Mouse (Mus musculus): ENCODE measurements around the gene Gabrb3. TPM values are rescaled to one million over a fixed set of nuclear protein-coding genes. Genes with fewer than 3 reads are reported as not detected.
"Not testable (repeated sequence)": the region's sequence is repeated elsewhere in the genome, so short reads cannot be mapped to it uniquely, and the experiment has no call there.

The Gabrb3 gene
- polyA plus RNA-seq, 1 experiment from 2014 or later, result 14.2 TPM

DNA sequence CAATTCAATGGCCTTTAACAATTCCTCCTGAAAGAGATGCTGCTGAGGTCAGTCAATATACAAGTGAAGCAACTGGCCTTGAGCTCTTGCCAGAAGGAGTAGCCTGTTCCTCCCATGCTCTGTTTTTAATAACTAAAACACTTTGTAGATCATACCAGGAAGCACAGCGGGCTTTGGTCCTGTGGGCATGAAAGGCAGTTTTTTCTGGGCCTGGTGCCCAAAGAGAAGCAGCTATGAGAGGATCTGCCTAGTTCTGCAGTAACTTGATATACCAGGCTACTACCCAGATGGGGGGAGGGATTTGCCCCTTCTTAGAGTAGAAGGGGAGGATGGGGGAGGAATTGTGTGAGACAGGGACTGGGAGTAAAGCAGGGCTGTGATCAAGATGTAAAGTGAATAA is 284.1 kb downstream of the Gabrb3 start:
- H3K9me3 ChIP-seq (ENCODE audit: control insufficient read depth, low read length), result no peaks in the 10 kb centered on the region
- H3K4me2 ChIP-seq (ENCODE audit: low read depth), result no peak overlapping the region
- DNase-seq (ENCODE audit: low spot score) (no peak), ATAC-seq (ENCODE audit: insufficient read depth, low FRiP score, low TSS enrichment) (no peak)
- no peak overlapping the region for H3K9ac ChIP-seq (ENCODE audit: low read length)
- no peak overlapping the region for H3K4me3 ChIP-seq (ENCODE audit: low read depth, low read length)
- H3K27ac ChIP-seq (ENCODE audit: low read depth, low read length), result no peak overlapping the region
- H3K4me1 ChIP-seq (ENCODE audit: control insufficient read depth, insufficient read depth, low read length), result no peaks in the 10 kb centered on the region
- 79% methylated on average over 1 of the region's 1 CpGs for WGBS
- no peaks in the 10 kb centered on the region for H3K27me3 ChIP-seq (ENCODE audit: control insufficient read depth, insufficient read depth, low read length)
- H3K36me3 ChIP-seq (ENCODE audit: control insufficient read depth, insufficient read depth, low read length), result no peaks in the 10 kb centered on the region

DNA sequence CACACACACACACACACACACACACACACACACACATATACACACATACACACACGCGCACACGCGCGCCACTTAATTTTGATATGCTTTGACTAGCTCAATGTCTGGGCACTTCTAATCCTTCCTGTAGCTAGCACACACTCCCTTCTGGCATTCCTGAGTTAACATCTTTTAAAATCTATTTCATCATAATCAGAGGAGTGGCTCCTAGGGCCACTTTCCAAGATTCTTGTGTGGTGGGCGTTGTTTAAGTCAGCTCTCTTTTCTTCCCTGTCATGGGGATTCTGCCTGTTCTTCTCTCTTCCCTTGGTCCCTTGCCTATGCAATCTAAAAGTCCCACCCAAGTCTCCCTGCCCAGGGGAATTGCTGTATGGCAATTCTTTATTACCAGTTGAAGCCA is 286.6 kb downstream of the Gabrb3 start:
- H3K9ac ChIP-seq (ENCODE audit: low read length), result no peak overlapping the region
- no peak for DNase-seq (ENCODE audit: low spot score)
- H3K4me1 ChIP-seq (ENCODE audit: control insufficient read depth, insufficient read depth, low read length), result no peaks in the 10 kb centered on the region
- ATAC-seq (ENCODE audit: insufficient read depth, low FRiP score, low TSS enrichment), result no peak
- H3K4me3 ChIP-seq (ENCODE audit: low read depth, low read length), result no peak overlapping the region
- H3K4me2 ChIP-seq (ENCODE audit: low read depth), result no peak overlapping the region
- H3K9me3 ChIP-seq (ENCODE audit: control insufficient read depth, low read length), result no peaks in the 10 kb centered on the region
- no peaks in the 10 kb centered on the region for H3K27me3 ChIP-seq (ENCODE audit: control insufficient read depth, insufficient read depth, low read length)
- WGBS, result 96% methylated on average over 6 of the region's 6 CpGs
- H3K27ac ChIP-seq (ENCODE audit: low read depth, low read length), result no peak overlapping the region
- no peaks in the 10 kb centered on the region for H3K36me3 ChIP-seq (ENCODE audit: control insufficient read depth, insufficient read depth, low read length)

DNA sequence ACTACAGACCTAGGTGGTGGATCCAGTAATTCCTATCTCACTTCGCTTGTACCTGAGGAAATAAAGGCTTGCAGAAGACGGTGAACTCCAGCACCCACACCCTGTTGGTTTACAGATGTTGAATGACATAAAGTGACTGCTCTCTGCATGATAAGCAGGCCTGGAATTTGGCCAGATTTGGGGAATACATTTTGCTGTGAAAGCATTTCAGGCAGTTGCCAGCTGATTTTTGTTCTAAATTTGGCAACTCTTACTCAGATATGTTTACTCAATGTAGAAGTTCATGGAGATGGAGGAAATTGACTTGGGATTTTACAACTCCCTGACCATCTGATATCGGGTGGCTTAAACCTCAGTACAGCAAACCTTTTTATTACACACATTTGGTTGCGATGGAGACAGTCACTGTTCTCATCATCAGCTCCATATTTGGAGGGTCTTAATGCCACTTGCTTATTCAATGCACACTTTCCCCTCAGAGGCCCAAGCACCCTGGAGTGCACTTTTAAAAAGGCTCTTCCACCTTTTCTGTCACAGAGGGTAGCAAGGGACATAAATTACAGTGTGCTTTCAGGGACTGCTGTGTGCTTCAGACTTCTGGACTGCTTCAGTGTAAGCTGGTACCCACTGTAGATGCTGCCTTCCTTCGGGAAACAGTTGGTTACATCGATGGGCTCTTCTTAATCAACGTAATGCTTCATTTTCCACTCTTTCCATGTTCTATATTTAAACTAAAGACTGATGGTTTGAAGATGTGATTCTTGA is 287.7 kb downstream of the Gabrb3 start:
- Histone ChIP-seq H3K36me3 (ENCODE audit: control insufficient read depth, insufficient read depth, low read length) (no peaks in the 10 kb centered on the region), H3K9ac (ENCODE audit: low read length) (no peak overlapping the region), H3K4me2 (ENCODE audit: low read depth) (no peak overlapping the region), H3K4me1 (ENCODE audit: control insufficient read depth, insufficient read depth, low read length) (no peaks in the 10 kb centered on the region), H3K4me3 (ENCODE audit: low read depth, low read length) (no peak overlapping the region), H3K9me3 (ENCODE audit: control insufficient read depth, low read length) (no peaks in the 10 kb centered on the region), H3K27me3 (ENCODE audit: control insufficient read depth, insufficient read depth, low read length) (no peaks in the 10 kb centered on the region), H3K27ac (ENCODE audit: low read depth, low read length) (no peak overlapping the region)
- peak; percentile 61; the same call in 1 of the 2 replicates for ATAC-seq (ENCODE audit: insufficient read depth, low FRiP score, low TSS enrichment)
- WGBS, result 81% methylated on average over 7 of the region's 7 CpGs
- no peak for DNase-seq (ENCODE audit: low spot score)

DNA sequence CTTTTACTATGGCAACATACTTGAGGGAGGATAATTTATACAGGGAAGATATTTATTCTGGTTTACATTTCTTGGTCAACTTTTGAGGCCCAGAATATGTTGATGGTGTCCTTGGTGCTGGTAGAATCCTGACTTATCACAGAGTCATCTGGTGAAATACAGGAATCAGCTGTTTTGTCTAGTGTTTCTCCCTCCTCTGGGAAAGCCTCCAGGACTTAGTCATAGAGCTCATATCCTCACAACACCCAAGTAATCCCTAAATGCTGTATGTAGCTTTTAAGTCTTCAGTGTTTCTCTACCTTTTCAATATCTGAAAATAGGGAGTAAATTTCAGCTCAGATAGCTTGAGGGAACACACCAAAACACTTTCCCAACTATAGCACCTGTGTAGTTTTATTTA is 292.2 kb downstream of the Gabrb3 start:
- Histone ChIP-seq H3K36me3 (ENCODE audit: control insufficient read depth, insufficient read depth, low read length) (no peaks in the 10 kb centered on the region), H3K9ac (ENCODE audit: low read length) (no peak overlapping the region), H3K27me3 (ENCODE audit: control insufficient read depth, insufficient read depth, low read length) (no peaks in the 10 kb centered on the region), H3K27ac (ENCODE audit: low read depth, low read length) (no peak overlapping the region), H3K4me3 (ENCODE audit: low read depth, low read length) (no peak overlapping the region), H3K4me2 (ENCODE audit: low read depth) (no peak overlapping the region), H3K4me1 (ENCODE audit: control insufficient read depth, insufficient read depth, low read length) (no peaks in the 10 kb centered on the region), H3K9me3 (ENCODE audit: control insufficient read depth, low read length) (no peaks in the 10 kb centered on the region)
- DNase-seq (ENCODE audit: low spot score) (no peak), ATAC-seq (ENCODE audit: insufficient read depth, low FRiP score, low TSS enrichment) (no peak)

DNA sequence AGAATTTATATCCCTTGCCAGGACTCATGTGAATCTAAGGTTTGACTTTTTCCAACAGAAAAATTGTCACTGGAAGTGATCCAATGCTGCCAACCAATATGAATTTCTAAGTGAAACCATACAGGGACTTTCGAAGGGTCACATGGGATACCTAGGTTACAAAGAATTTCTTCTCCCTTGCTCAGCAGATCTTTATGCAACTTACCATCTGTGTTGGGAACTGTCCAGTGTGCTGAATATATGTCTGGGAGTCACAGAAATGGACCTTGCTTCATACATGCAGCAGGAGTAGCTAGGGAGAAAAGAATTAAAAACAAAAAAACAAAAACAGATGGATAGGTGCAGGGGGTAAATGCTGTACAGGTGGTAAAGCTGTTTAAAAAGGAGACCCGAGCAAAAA is 327.3 kb downstream of the Gabrb3 start:
- Histone ChIP-seq H3K27me3 (ENCODE audit: control insufficient read depth, insufficient read depth, low read length) (no peaks in the 10 kb centered on the region), H3K27ac (ENCODE audit: low read depth, low read length) (no peak overlapping the region), H3K4me2 (ENCODE audit: low read depth) (no peak overlapping the region), H3K36me3 (ENCODE audit: control insufficient read depth, insufficient read depth, low read length) (no peaks in the 10 kb centered on the region), H3K9me3 (ENCODE audit: control insufficient read depth, low read length) (no peaks in the 10 kb centered on the region), H3K4me3 (ENCODE audit: low read depth, low read length) (no peak overlapping the region), H3K9ac (ENCODE audit: low read length) (no peak overlapping the region), H3K4me1 (ENCODE audit: control insufficient read depth, insufficient read depth, low read length) (no peaks in the 10 kb centered on the region)
- WGBS, result 81% methylated on average over 2 of the region's 2 CpGs
- DNase-seq (ENCODE audit: low spot score) (no peak), ATAC-seq (ENCODE audit: insufficient read depth, low FRiP score, low TSS enrichment) (no peak)

DNA sequence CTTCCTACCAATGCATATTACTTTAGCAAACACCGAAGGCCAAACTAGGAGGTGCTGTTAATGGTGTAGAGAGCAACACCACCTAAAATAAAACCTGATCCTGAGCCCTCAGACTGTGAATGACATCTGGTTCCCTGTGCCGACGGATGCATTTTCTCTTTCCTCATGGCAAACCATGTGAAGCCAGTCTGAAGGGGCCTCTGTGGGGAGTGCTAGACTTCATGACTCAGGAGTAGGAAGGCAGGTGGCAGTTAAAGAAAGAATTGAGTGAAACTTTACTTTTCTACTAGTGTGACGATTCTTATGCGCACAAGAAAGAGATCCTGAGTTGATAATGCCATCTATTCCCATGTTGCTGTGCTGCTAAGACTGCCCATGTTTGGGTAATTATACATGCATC is 341.0 kb downstream of the Gabrb3 start:
- H3K9ac ChIP-seq (ENCODE audit: low read length), result no peak overlapping the region
- no peak for DNase-seq (ENCODE audit: low spot score)
- H3K4me1 ChIP-seq (ENCODE audit: control insufficient read depth, insufficient read depth, low read length), result no peaks in the 10 kb centered on the region
- no peak overlapping the region for H3K4me3 ChIP-seq (ENCODE audit: low read depth, low read length)
- WGBS, result 91% methylated on average over 5 of the region's 5 CpGs
- H3K9me3 ChIP-seq (ENCODE audit: control insufficient read depth, low read length), result no peaks in the 10 kb centered on the region
- ATAC-seq (ENCODE audit: insufficient read depth, low FRiP score, low TSS enrichment), result no peak
- no peaks in the 10 kb centered on the region for H3K36me3 ChIP-seq (ENCODE audit: control insufficient read depth, insufficient read depth, low read length)
- no peaks in the 10 kb centered on the region for H3K27me3 ChIP-seq (ENCODE audit: control insufficient read depth, insufficient read depth, low read length)
- H3K4me2 ChIP-seq (ENCODE audit: low read depth), result no peak overlapping the region
- no peak overlapping the region for H3K27ac ChIP-seq (ENCODE audit: low read depth, low read length)

DNA sequence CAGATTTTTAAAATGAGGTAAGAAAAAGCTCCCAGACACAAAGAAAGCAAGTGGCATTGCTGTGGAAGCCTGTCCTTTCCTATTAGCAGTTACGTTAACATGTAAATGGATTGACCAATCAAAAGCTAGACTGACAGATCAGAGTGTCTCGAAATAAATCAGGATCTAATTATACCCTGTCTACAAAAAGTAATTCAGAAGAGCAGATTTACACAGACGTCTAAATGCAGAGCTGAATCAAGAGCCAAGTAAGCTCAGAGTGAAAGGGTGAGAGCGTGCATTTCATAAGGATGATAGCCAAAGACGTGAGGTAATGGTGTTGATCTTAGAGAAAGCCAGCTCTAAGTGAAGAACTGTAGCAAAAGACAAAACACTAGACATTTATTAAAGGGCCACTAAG is 359.3 kb downstream of the Gabrb3 start:
- Histone ChIP-seq H3K4me2 (ENCODE audit: low read depth) (no peak overlapping the region), H3K27ac (ENCODE audit: low read depth, low read length) (no peak overlapping the region), H3K4me3 (ENCODE audit: low read depth, low read length) (no peak overlapping the region), H3K4me1 (ENCODE audit: control insufficient read depth, insufficient read depth, low read length) (no peaks in the 10 kb centered on the region), H3K27me3 (ENCODE audit: control insufficient read depth, insufficient read depth, low read length) (no peaks in the 10 kb centered on the region), H3K9me3 (ENCODE audit: control insufficient read depth, low read length) (no peaks in the 10 kb centered on the region), H3K9ac (ENCODE audit: low read length) (no peak overlapping the region), H3K36me3 (ENCODE audit: control insufficient read depth, insufficient read depth, low read length) (no peaks in the 10 kb centered on the region)
- DNase-seq (ENCODE audit: low spot score) (no peak), ATAC-seq (ENCODE audit: insufficient read depth, low FRiP score, low TSS enrichment) (no peak)
- 78% methylated on average over 5 of the region's 5 CpGs for WGBS

DNA sequence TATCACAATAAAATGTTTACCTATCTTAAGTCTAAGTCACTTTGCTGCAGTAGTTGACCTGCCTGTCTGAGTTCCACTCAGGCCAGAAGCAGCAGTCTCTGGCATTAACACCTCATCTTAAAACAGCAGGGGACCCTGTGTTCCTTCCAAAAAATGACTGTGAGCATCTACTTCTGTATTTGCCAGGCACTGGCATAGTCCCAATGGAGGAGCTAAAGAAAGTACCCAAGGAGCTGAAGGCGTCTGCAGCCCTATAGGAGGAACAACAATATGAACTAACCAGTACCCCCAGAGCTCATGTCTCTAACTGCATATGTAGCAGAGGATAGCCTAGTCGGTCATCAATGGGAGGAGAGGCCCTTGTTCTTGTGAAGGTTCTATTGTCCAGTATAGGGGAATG is 366.6 kb downstream of the Gabrb3 start:
- ATAC-seq (ENCODE audit: insufficient read depth, low FRiP score, low TSS enrichment); H3K9ac ChIP-seq (ENCODE audit: low read length); H3K36me3 ChIP-seq (ENCODE audit: control insufficient read depth, insufficient read depth, low read length); H3K4me3 ChIP-seq (ENCODE audit: low read depth, low read length); H3K4me2 ChIP-seq (ENCODE audit: low read depth); H3K27me3 ChIP-seq (ENCODE audit: control insufficient read depth, insufficient read depth, low read length); H3K9me3 ChIP-seq (ENCODE audit: control insufficient read depth, low read length); DNase-seq (ENCODE audit: low spot score); H3K27ac ChIP-seq (ENCODE audit: low read depth, low read length); H3K4me1 ChIP-seq (ENCODE audit: control insufficient read depth, insufficient read depth, low read length): not testable (repeated sequence)
- WGBS, result 51% methylated on average over 2 of the region's 2 CpGs

DNA sequence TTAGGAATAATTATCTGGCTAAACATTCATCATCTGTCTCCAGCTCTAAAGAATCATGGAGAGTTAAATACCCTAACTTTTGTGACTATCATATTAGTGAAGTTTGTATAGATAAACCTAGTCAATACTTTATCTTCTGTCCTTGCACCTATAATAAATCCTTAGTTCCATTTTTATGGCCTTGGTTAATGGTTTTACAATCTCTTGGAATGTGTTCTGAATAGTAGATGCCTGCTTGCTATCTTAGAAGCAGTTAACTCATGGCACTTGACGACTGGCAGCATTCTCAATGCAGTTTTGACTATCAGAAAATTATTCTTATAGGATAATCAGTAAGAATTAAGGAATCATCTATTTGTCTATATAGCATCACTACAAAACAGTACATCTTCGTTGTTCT is 368.0 kb downstream of the Gabrb3 start:
- Histone ChIP-seq H3K9me3 (ENCODE audit: control insufficient read depth, low read length) (no peaks in the 10 kb centered on the region), H3K4me2 (ENCODE audit: low read depth) (no peak overlapping the region), H3K4me1 (ENCODE audit: control insufficient read depth, insufficient read depth, low read length) (no peaks in the 10 kb centered on the region), H3K36me3 (ENCODE audit: control insufficient read depth, insufficient read depth, low read length) (no peaks in the 10 kb centered on the region), H3K4me3 (ENCODE audit: low read depth, low read length) (no peak overlapping the region), H3K27me3 (ENCODE audit: control insufficient read depth, insufficient read depth, low read length) (no peaks in the 10 kb centered on the region), H3K9ac (ENCODE audit: low read length) (no peak overlapping the region), H3K27ac (ENCODE audit: low read depth, low read length) (no peak overlapping the region)
- WGBS, result 47% methylated on average over 2 of the region's 2 CpGs
- ATAC-seq (ENCODE audit: insufficient read depth, low FRiP score, low TSS enrichment) (no peak), DNase-seq (ENCODE audit: low spot score) (no peak)
